ENCODE assay signal across 8 mouse cellular contexts in genomic region chr17:47436907-47437547, GRCm38 (mm10). TPM values are rescaled to one million over a fixed set of nuclear protein-coding genes. Genes with fewer than 3 reads are reported as not detected.
DNase-seq lines count a peak whose midpoint lies in the region; ATAC-seq lines count a peak whose summit lies in the region.

Gene 1700001C19Rik (minus strand): TSS chr17:47437376.

- ATAC-seq in embryonic facial prominence, embryonic 14.5 days (ENCODE audit: low read depth): peak; percentile 3; the same call in 1 of the 2 replicates
- ATAC-seq in limb, embryonic 13.5 days (ENCODE audit: low FRiP score, low read depth): no peak
- ATAC-seq in erythroid progenitor cell, adult 5-6 weeks (replicated peaks; ENCODE audit: low FRiP score, poor library complexity, severe bottlenecking): no peak

- peak within 1 kb of the TSS; percentile 56 for H3K9ac ChIP-seq in embryonic facial prominence, embryonic 14.5 days (ENCODE audit: low read depth, low read length)
- H3K9ac ChIP-seq in limb, embryonic 13.5 days: peak within 1 kb of the TSS; percentile 55

- WGBS in embryonic facial prominence, embryonic 14.5 days: 6% methylated on average over 15 of the region's 25 CpGs
- 2% methylated on average over 25 of the region's 25 CpGs for WGBS in limb, embryonic 13.5 days

- peak; percentile 26 to 55 for DNase-seq in lung, adult 18-20 months
- DNase-seq in lung, postnatal 10 days: no peak
- peak; percentile 17 for DNase-seq in embryonic facial prominence, embryonic 14.5 days (ENCODE audit: low spot score)
- peak; percentile 47 for DNase-seq in naive thymus-derived CD4-positive, alpha-beta T cell, adult 2 months (ENCODE audit: low read depth)
- DNase-seq in spleen, postnatal 14 days (ENCODE audit: low spot score in 2 of 2): no peak
- DNase-seq in urinary bladder, adult 2 months (ENCODE audit: low spot score): no peak

- no peaks in the 10 kb centered on the region for H3K9me3 ChIP-seq in embryonic facial prominence, embryonic 14.5 days (ENCODE audit: control insufficient read depth, low read length)
- H3K9me3 ChIP-seq in limb, embryonic 13.5 days: no peaks in the 10 kb centered on the region

- peaks cover 17% of the 10 kb centered on the region for H3K4me1 ChIP-seq in embryonic facial prominence, embryonic 14.5 days (ENCODE audit: control insufficient read depth, insufficient read depth, low read length)
- peaks cover 17% of the 10 kb centered on the region for H3K4me1 ChIP-seq in limb, embryonic 13.5 days

- H3K4me2 ChIP-seq in embryonic facial prominence, embryonic 14.5 days (ENCODE audit: low read depth, low read length): peak within 1 kb of the TSS; percentile 78
- peak within 1 kb of the TSS; percentile 77 for H3K4me2 ChIP-seq in limb, embryonic 13.5 days (replicated peaks)

- H3K27ac ChIP-seq in embryonic facial prominence, embryonic 14.5 days (replicated peaks; ENCODE audit: low read depth, low read length): peak within 1 kb of the TSS; percentile 52
- no peak within 1 kb of the TSS for H3K27ac ChIP-seq in limb, embryonic 13.5 days

- H3K4me3 ChIP-seq in embryonic facial prominence, embryonic 14.5 days (ENCODE audit: low read depth, low read length): peak within 1 kb of the TSS; percentile 49
- peak within 1 kb of the TSS; percentile 46 for H3K4me3 ChIP-seq in limb, embryonic 13.5 days

- no peaks in the 10 kb centered on the region for H3K36me3 ChIP-seq in embryonic facial prominence, embryonic 14.5 days (ENCODE audit: control insufficient read depth, insufficient read depth, low read length)
- H3K36me3 ChIP-seq in limb, embryonic 13.5 days: no peaks in the 10 kb centered on the region

- peaks cover 40% of the 10 kb centered on the region for H3K27me3 ChIP-seq in embryonic facial prominence, embryonic 14.5 days (replicated peaks; ENCODE audit: control insufficient read depth, insufficient read depth, low read length)
- peaks cover 63% of the 10 kb centered on the region for H3K27me3 ChIP-seq in limb, embryonic 13.5 days

RNA-seq across cellular contexts. Expression of gene 1700001C19Rik, which starts in this region (rescaled TPM):
- polyA plus RNA-seq in embryonic facial prominence, embryonic 14.5 days (2014; fragmentation: Nextera tagmentation; extraction: Ambion mirVana): 0.13 and 0.49 TPM in 2 replicates
- polyA plus RNA-seq in limb, embryonic 13.5 days (2015; fragmentation: Nextera tagmentation; extraction: Ambion mirVana): 0.24 TPM in 1 of 2 replicates, not detected in the other
- not detected in 2 replicates for total RNA-seq in erythroid progenitor cell, adult 5-6 weeks (2015; ENCODE audit: low replicate concordance)
- total RNA-seq in erythroid progenitor cell, adult 5-6 weeks (2017; ENCODE audit: low replicate concordance): not detected in 2 replicates
- 0.26 and 0.43 TPM in 2 replicates for polyA plus RNA-seq in urinary bladder, adult 2 months (2012; rRNA removed)

Comparison
In these comparisons a context has a peak if more than half of its experiments do, and no peak if none do; other contexts are left out.
1. DNase-seq: peak in lung, adult 18-20 months (2 of 2) and naive thymus-derived CD4-positive, alpha-beta T cell, adult 2 months (single experiment); none in lung, postnatal 10 days (single experiment), spleen, postnatal 14 days (0 of 2) and urinary bladder, adult 2 months (single experiment).
2. Peak in DNase-seq, ATAC-seq, H3K4me3 ChIP-seq, H3K27ac ChIP-seq, H3K9ac ChIP-seq and H3K4me2 ChIP-seq in embryonic facial prominence, embryonic 14.5 days; RNA of the gene not detected or under 1 TPM.